Mouse (Mus musculus): ENCODE data around the gene Acot1.
A peak's percentile ranks its signal among the peaks of the same experiment; 100 is the strongest.
"Not testable (repeated sequence)": the region's sequence is repeated elsewhere in the genome, so short reads cannot be mapped to it uniquely, and the experiment has no call there.

Gene Acot1

DNA sequence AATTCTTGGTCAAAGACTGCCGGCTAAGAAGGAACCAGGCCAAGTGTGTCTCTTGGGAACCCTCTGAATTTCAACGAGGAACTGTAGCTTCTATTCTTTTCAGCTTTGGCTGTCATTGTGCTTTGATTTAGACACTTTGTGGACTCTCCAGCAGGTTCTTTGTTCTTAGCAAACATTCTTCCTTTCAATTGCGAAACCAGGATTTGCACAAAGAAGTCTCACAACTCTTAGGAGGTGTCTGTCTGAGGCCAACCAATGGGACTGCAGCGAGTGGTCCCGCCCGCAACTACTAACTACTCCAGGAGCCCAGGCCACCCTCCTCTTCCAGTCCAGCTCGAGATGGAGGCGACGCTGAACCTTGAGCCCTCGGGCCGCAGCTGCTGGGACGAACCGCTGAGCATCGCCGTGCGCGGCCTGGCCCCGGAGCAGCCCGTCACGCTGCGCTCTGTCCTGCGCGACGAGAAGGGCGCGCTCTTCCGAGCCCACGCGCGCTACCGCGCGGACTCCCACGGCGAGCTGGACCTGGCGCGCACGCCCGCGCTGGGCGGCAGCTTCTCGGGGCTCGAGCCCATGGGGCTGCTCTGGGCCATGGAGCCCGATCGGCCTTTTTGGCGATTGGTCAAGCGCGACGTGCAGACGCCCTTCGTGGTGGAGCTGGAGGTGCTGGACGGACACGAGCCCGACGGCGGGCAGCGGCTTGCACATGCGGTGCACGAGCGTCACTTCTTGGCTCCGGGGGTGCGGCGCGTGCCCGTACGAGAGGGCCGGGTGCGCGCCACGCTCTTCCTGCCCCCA, at the start of gene Acot1:
TSS of gene Acot1 (plus strand) at position 320 of the 795 bp plus-strand sequence.
- not testable (repeated sequence) for DNase-seq (ENCODE audit: extremely low read depth, insufficient read length, low spot score)

DNA sequence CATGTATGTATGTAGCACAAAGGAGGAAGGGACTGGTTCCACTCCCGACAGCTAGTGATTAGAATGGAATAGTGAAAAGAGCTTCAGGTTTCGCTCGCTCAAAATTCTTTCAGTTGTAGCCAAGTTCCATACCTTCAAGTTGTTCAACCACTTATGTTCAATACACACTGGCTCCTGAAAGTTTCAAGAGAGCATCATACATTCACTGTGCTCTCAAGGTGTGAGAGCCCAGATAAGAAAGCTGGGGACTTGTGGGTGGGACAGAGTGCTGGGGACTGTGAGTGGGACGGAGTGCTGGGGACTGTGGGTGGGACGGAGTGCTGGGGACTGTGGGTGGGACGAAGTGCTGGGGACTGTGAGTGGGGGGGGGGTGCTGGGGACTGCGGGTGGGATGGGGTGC, 44.1 kb upstream of the Acot1 start:
- DNase-seq (ENCODE audit: extremely low read depth, insufficient read length, low spot score) = no peak

GRCm38 (mm10) chr12:83972117-83972516, 37.2 kb upstream of the Acot1 start:
- no peak for DNase-seq (ENCODE audit: extremely low read depth, insufficient read length, low spot score)

GRCm38 (mm10) chr12:83978862-83979261, 30.4 kb upstream of the Acot1 start:
- DNase-seq (ENCODE audit: extremely low read depth, insufficient read length, low spot score) = no peak

DNA sequence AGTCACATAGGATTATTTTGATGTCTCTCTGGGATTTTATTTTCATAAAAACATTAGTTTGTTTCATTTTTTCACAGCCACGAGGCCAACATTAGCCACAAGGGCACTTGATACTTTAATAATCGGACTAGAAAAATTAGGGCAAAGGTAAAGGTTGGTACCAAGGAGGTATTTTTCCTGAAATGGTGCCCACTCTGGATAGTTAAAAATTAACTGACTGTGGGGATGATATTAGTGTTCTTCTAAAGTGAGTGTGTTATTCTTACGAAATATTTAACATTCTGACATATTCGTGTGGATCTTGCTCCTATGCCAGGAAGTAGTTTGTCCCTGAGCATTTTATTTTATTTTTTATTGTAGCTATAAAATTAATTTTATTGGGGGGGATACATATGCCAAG, 27.7 kb upstream of the Acot1 start:
- DNase-seq (ENCODE audit: extremely low read depth, insufficient read length, low spot score) = no peak

DNA sequence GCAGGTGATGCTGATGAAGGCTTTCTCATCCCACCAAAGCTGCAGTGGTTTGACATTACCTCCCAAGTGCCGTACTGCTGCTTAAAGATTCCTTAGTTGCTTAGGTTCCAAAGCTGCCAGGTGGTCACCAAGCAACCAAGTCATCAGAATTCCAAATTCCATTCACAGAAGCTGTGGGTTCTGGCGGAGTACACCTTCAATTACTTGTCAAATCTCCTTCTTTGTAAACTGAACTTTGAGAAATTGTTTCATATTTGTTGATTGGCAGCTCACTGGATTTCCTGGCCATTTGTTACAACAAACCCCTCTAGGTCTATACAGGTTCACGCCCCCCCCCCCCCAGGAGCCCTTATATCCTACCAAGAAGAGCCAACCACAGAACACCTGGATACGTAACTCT, 24.5 kb upstream of the Acot1 start, which contains the start of gene Heatr4:
TSS of gene Heatr4 (minus strand) at position 101 of the 400 bp plus-strand sequence.
- no peak for DNase-seq (ENCODE audit: extremely low read depth, insufficient read length, low spot score)

DNA sequence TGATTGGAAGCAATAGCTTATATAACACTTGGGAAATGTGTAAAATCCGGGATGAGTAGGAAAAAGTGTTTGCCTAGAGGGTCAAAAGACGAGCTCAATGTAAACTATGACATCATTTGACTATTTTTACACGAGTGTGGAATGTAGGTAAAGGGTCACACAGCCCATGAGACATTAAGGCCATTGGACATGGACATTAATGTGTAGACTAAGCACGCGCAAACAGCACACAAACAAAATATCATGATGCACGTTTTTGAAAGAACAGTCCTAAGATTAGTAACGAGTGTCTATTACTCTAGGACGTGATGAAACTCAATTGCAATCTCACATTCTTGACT, 22.1 kb upstream of the Acot1 start:
- DNase-seq (ENCODE audit: extremely low read depth, insufficient read length, low spot score) = no peak

- peak; percentile 88 for DNase-seq (ENCODE audit: extremely low read depth, insufficient read length, low spot score)
Measured at GRCm38 (mm10) chr12:83987583-83988441, 21.5 kb upstream of the Acot1 start, which contains the start of gene Acot2. Gene Acot2, plus strand, starts transcription at chr12:83987861.

GRCm38 (mm10) chr12:83988483-83988882, 20.8 kb upstream of the Acot1 start:
- no peak for DNase-seq (ENCODE audit: extremely low read depth, insufficient read length, low spot score)

DNA sequence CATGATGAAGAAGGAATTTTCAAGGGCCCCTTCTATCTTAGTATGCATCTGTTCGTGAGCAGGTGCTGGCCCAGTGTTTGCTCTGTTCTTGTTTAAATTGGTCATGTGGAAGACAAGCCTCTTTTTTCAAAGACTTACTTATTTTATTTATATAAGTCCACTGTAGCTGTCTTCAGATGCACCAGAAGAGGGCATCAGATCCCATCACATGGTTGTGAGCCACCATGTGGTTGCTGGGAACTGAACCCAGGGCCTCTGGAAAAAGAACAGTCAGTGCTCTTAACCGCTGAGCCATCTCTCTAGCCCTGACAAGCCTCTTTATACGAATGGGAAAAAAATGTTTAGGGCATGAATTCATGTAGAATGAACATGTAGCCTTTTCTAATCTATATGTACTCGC, 19.9 kb upstream of the Acot1 start:
- DNase-seq (ENCODE audit: extremely low read depth, insufficient read length, low spot score) = no peak

DNA sequence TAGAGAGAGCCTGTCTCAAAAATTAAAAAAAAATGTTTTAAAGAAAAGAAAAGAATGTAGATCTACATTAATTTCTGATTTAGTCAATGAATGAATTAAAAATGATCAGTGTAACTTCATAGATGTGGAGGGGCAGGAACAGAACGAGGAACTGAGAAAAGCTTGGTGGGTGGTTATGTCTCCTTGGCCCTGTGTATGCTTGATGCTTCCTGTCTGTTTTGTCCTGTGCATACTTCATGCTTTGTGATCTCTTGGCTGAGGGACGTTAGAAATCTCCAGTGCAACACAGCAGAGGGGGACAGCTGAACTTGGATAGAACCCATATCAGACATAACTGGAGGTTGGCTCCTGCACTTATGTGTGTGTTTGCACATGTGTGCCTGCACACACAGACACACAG, 12.1 kb upstream of the Acot1 start:
- no peak for DNase-seq (ENCODE audit: extremely low read depth, insufficient read length, low spot score)

DNA sequence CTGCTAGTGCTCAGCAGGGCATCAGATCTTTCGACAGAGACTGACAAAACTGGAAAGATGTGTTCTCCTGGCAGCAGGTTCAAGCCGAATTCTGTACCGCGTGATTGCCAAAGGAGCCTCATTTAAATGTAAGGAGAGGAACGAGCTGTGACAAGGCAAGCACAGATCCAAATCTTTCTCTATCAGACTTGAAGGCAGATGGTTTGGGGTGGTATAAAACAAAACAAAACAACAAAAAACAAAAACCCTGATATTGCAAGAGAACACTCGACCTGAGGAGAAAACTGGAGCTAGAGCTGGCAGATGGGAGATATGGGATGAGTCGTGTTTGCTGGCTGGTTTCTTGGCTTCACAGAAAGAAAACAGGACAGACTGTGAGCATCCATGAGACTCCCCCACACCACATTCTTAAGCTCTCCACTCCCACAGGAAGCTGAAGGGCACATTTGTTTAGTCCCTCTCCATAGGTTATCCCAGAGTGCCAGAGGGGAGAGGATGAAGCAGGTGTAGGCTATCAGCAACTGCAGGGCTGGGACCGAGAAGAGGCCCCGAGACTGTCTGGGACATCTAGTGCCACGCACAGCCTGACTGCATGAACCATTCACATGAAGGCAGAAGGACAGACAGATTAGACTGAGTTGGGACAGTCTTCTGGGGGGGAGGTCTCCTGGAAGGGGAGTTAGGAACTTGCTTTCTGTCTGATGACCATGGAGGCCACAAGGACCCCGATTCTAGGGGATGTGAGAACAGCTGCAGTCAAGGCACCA, 10.8 kb upstream of the Acot1 start:
- DNase-seq (ENCODE audit: extremely low read depth, insufficient read length, low spot score) = no peak

DNA sequence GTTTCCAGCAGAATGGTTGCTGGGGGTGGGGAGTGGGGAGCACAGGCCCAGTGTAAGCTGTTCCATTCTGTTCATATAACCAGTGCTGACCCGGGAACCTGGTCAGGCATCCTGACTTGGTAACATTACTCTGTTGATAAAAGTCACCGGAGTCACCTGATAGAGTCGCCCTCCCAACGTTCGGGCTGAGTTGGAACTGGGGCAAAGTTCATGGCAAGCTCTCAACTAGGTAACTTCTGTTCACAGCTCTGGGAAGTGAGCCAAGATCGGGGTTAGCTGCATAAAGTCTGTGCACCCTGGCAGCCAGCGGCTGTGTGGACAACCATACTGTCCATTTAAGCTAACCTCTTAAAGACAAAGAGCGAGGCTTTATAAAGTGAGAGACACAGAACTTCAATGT, 10.1 kb upstream of the Acot1 start:
- DNase-seq (ENCODE audit: extremely low read depth, insufficient read length, low spot score) = not testable (repeated sequence)

- DNase-seq (ENCODE audit: extremely low read depth, insufficient read length, low spot score) = no peak
Measured at GRCm38 (mm10) chr12:84000418-84000817, 8.9 kb upstream of the Acot1 start.

- no peak for DNase-seq (ENCODE audit: extremely low read depth, insufficient read length, low spot score)
Measured at GRCm38 (mm10) chr12:84003866-84004265, 5.4 kb upstream of the Acot1 start.

GRCm38 (mm10) chr12:84008251-84008650, 1.0 kb upstream of the Acot1 start:
- DNase-seq (ENCODE audit: extremely low read depth, insufficient read length, low spot score) = no peak

GRCm38 (mm10) chr12:84008729-84009128, 561 bp upstream of the Acot1 start:
- no peak for DNase-seq (ENCODE audit: extremely low read depth, insufficient read length, low spot score)

DNA sequence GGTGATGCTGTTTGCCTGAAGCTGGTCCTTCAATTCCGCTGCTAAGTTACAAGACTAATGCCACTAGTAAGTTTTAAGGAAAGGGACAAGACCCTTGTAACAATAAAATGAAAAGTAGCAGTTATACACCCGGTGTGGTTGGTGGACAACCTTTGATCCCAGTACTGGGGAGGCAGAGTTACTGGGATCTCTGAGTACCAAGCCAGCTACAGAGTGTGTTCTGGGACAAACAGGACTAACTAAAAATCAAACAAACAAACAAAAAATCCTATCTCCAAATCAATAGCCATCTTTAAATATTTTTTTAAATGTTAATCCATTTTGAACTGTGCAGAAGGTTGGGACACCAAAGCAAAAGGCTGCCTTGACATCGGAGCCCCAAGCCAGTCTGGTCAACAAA, 911 bp downstream of the Acot1 start:
- DNase-seq (ENCODE audit: extremely low read depth, insufficient read length, low spot score) = no peak

DNA sequence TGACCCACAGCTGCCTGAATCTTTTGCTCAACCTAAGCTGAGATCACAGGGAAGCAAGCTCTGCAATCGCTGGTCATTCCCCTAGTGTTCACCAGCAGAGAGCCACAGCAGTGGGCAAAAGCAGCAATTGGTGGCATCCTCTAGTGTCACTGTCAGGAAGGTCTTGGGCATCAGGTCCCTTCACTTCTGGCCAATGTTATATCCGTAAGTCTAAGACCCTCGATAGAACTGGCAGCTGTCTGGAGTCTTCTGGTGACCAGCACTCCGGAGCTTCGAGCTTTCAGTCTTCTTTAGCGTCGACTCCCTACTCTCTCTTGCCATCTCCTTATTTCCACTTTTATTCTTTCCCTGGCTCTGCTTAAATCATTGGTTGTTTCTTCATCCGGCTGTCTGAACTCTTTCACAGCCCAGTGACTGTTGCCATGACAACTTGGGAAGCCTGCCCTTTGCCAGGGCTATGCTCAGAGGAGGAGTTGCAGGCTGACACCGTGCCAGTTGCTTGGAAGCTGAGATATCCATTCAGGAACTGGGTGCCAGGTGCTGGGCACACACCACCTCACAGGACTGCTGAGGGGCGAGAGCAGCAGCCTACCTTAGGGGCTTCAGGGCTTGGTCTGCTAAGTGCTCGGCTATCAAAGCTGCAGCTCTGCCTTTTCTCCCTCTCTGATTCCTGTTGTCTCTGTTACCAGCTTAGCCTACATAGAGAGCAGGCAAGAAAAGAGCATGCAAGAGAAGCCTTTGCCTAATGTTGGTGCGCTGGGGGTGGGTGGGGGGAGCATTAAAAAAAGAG, 2.2 kb downstream of the Acot1 start:
- DNase-seq (ENCODE audit: extremely low read depth, insufficient read length, low spot score) = peak; percentile 42

DNA sequence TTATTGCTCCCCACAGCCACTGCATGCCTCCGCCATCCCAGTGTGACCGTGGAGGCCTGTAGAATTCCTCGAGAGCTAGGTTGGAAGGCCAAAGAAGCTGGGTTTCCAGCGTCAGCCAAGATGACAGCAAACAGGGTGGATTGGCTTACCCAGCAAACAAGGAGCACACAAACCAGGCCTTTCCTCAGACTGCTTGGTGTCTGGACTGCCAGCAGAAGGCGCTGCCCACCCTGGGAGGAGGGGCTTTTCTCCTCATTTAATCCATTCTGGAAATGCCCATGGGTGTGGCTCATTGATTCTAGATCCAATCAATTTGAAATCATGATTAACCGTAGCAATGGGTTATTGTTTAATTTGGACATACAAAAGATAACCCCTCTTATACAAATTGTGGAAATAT, 3.8 kb downstream of the Acot1 start:
- no peak for DNase-seq (ENCODE audit: extremely low read depth, insufficient read length, low spot score)
